Mouse (Mus musculus): ENCODE results near the gene Tshz2.

GRCm38 (mm10) chr2:169812940-169813339 lies 180.1 kb downstream of the Tshz2 start:
- TF ChIP-seq CTCF (IDR thresholded peaks at IDR 0.05; ENCODE audit: control insufficient read depth, insufficient read depth, insufficient read length) = no peak
- TF ChIP-seq USF1 (IDR thresholded peaks at IDR 0.05; ENCODE audit: low read depth) = no peak
- TF ChIP-seq MYOD1 (IDR thresholded peaks at IDR 0.05; ENCODE audit: control insufficient read depth, insufficient read length, low read depth) = no peak
- no peak for TF ChIP-seq MAX (IDR thresholded peaks at IDR 0.05)
